Mouse (Mus musculus): ENCODE results near the gene Trp53.
"Not testable (repeated sequence)": the region's sequence is repeated elsewhere in the genome, so short reads cannot be mapped to it uniquely, and the experiment has no call there.

Trp53 gene

GRCm38 (mm10) chr11:69580091-69580514 lies at the start of gene Trp53, which contains the start of gene Wrap53:
Gene Trp53 (plus strand): TSS chr11:69580359.
Gene Wrap53 (minus strand): TSS chr11:69580255.
- DNase-seq (ENCODE audit: low spot score), result peak; percentile 89

GRCm38 (mm10) chr11:69530755-69531154 lies 49.4 kb upstream of the Trp53 start:
- DNase-seq (ENCODE audit: low spot score), result not testable (repeated sequence)

- no peak for DNase-seq (ENCODE audit: low spot score)
These were observed 47.5 kb upstream of the Trp53 start for GRCm38 (mm10) chr11:69532480-69533150.

GRCm38 (mm10) chr11:69534990-69535389 lies 45.2 kb upstream of the Trp53 start:
- DNase-seq (ENCODE audit: low spot score), result no peak

GRCm38 (mm10) chr11:69540700-69541099 lies 39.5 kb upstream of the Trp53 start:
- DNase-seq (ENCODE audit: low spot score), result no peak

- not testable (repeated sequence) for DNase-seq (ENCODE audit: low spot score)
These were observed 38.4 kb upstream of the Trp53 start for GRCm38 (mm10) chr11:69541741-69542140.

GRCm38 (mm10) chr11:69543598-69543997 lies 36.6 kb upstream of the Trp53 start:
- DNase-seq (ENCODE audit: low spot score), result no peak

- DNase-seq (ENCODE audit: low spot score), result no peak
These were observed 34.2 kb upstream of the Trp53 start for GRCm38 (mm10) chr11:69545957-69546356.

- peak; percentile 80 for DNase-seq (ENCODE audit: low spot score)
These were observed 33.6 kb upstream of the Trp53 start for GRCm38 (mm10) chr11:69546423-69547053.

- DNase-seq (ENCODE audit: low spot score), result no peak
These were observed 33.1 kb upstream of the Trp53 start for GRCm38 (mm10) chr11:69547071-69547470.

GRCm38 (mm10) chr11:69549060-69549656 lies 31.0 kb upstream of the Trp53 start, which contains the start of gene Dnah2:
Gene Dnah2 (minus strand): TSS chr11:69549110.
- no peak for DNase-seq (ENCODE audit: low spot score)

- no peak for DNase-seq (ENCODE audit: low spot score)
These were observed 28.8 kb upstream of the Trp53 start for GRCm38 (mm10) chr11:69551310-69551709.

GRCm38 (mm10) chr11:69552622-69553340 lies 27.4 kb upstream of the Trp53 start:
- DNase-seq (ENCODE audit: low spot score), result no peak

- no peak for DNase-seq (ENCODE audit: low spot score)
These were observed 26.8 kb upstream of the Trp53 start for GRCm38 (mm10) chr11:69553341-69553721.

GRCm38 (mm10) chr11:69554539-69555140 lies 25.5 kb upstream of the Trp53 start:
- DNase-seq (ENCODE audit: low spot score), result no peak

- DNase-seq (ENCODE audit: low spot score), result no peak
These were observed 22.7 kb upstream of the Trp53 start for GRCm38 (mm10) chr11:69557381-69557958.

GRCm38 (mm10) chr11:69558756-69559155 lies 21.4 kb upstream of the Trp53 start:
- DNase-seq (ENCODE audit: low spot score), result no peak

- DNase-seq (ENCODE audit: low spot score), result no peak
These were observed 21.0 kb upstream of the Trp53 start for GRCm38 (mm10) chr11:69559183-69559582.

GRCm38 (mm10) chr11:69559851-69560765 lies 20.1 kb upstream of the Trp53 start, which contains the start of gene Efnb3:
Gene Efnb3 (minus strand): TSS chr11:69560205.
- no peak for DNase-seq (ENCODE audit: low spot score)
